Mouse (Mus musculus): ENCODE data around the gene Crxos. TPM values are rescaled to one million over a fixed set of nuclear protein-coding genes. Genes with fewer than 3 reads are reported as not detected.

The Crxos gene
- polyA plus RNA-seq, 1 experiment from 2014 or later = not detected

DNA sequence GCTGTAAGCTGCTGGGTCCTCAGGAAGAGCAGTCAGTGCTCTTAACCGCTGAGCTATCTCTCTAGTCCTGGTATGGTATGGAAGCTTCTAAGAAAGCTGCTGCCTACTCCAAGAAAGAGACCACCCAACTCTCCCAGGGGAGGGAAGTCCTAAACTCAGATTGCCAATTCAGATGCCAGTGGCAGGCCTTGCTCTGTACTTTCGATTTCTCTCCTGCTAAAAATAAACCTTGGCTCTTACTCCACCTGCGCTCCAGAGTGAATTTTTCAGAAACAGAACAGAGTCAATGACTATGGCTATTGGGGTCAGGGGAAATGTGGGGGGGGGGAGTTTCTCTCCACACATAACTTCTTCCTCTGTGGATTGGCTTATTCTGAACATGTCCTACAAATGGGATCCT lies 49.2 kb downstream of the Crxos start:
- H3K4me3 ChIP-seq (ENCODE audit: low read depth, low read length) = no peak overlapping the region
- H3K27me3 ChIP-seq (replicated peaks; ENCODE audit: control insufficient read depth, insufficient read depth, low read length) = no peaks in the 10 kb centered on the region
- H3K36me3 ChIP-seq (ENCODE audit: control insufficient read depth, insufficient read depth, low read length) = peaks cover 9% of the 10 kb centered on the region
- H3K4me2 ChIP-seq (ENCODE audit: low read length) = no peak overlapping the region
- H3K9ac ChIP-seq (ENCODE audit: low read length) = no peak overlapping the region
- ATAC-seq = no peak
- H3K27ac ChIP-seq (ENCODE audit: low read depth, low read length) = no peak overlapping the region
- 87% methylated on average over 3 of the region's 3 CpGs for WGBS
- no peaks in the 10 kb centered on the region for H3K4me1 ChIP-seq (ENCODE audit: control insufficient read depth, insufficient read depth, low read length)
- DNase-seq (ENCODE audit: low spot score) = no peak
- no peaks in the 10 kb centered on the region for H3K9me3 ChIP-seq (replicated peaks; ENCODE audit: control insufficient read depth, low read length)

- H3K9me3 ChIP-seq (replicated peaks; ENCODE audit: control insufficient read depth, low read length) = no peaks in the 10 kb centered on the region
- 67% methylated on average over 16 of the region's 16 CpGs for WGBS
- H3K27me3 ChIP-seq (replicated peaks; ENCODE audit: control insufficient read depth, insufficient read depth, low read length) = no peaks in the 10 kb centered on the region
- peaks cover 30% of the 10 kb centered on the region for H3K36me3 ChIP-seq (ENCODE audit: control insufficient read depth, insufficient read depth, low read length)
- H3K4me1 ChIP-seq (ENCODE audit: control insufficient read depth, insufficient read depth, low read length) = no peaks in the 10 kb centered on the region
- H3K27ac ChIP-seq (ENCODE audit: low read depth, low read length) = no peak overlapping the region
- no peak overlapping the region for H3K4me2 ChIP-seq (ENCODE audit: low read length)
- H3K4me3 ChIP-seq (ENCODE audit: low read depth, low read length) = no peak overlapping the region
- no peak for ATAC-seq
- H3K9ac ChIP-seq (ENCODE audit: low read length) = no peak overlapping the region
- DNase-seq (ENCODE audit: low spot score) = no peak
Observed at GRCm38 (mm10) chr7:15933437-15934359, 51.3 kb downstream of the Crxos start.

GRCm38 (mm10) chr7:15937491-15937890 lies 55.1 kb downstream of the Crxos start:
- DNase-seq (ENCODE audit: low spot score) = no peak
- H3K4me1 ChIP-seq (ENCODE audit: control insufficient read depth, insufficient read depth, low read length) = no peaks in the 10 kb centered on the region
- WGBS = 90% methylated on average over 5 of the region's 5 CpGs
- no peak overlapping the region for H3K27ac ChIP-seq (ENCODE audit: low read depth, low read length)
- H3K36me3 ChIP-seq (ENCODE audit: control insufficient read depth, insufficient read depth, low read length) = peaks cover 68% of the 10 kb centered on the region
- no peak for ATAC-seq
- H3K4me2 ChIP-seq (ENCODE audit: low read length) = no peak overlapping the region
- no peaks in the 10 kb centered on the region for H3K9me3 ChIP-seq (replicated peaks; ENCODE audit: control insufficient read depth, low read length)
- no peaks in the 10 kb centered on the region for H3K27me3 ChIP-seq (replicated peaks; ENCODE audit: control insufficient read depth, insufficient read depth, low read length)
- no peak overlapping the region for H3K4me3 ChIP-seq (ENCODE audit: low read depth, low read length)
- no peak overlapping the region for H3K9ac ChIP-seq (ENCODE audit: low read length)

GRCm38 (mm10) chr7:15938621-15939020 lies 56.2 kb downstream of the Crxos start:
- DNase-seq (ENCODE audit: low spot score) = no peak
- Histone ChIP-seq H3K27me3 (replicated peaks; ENCODE audit: control insufficient read depth, insufficient read depth, low read length) (no peaks in the 10 kb centered on the region), H3K9me3 (replicated peaks; ENCODE audit: control insufficient read depth, low read length) (no peaks in the 10 kb centered on the region), H3K4me1 (ENCODE audit: control insufficient read depth, insufficient read depth, low read length) (no peaks in the 10 kb centered on the region), H3K36me3 (ENCODE audit: control insufficient read depth, insufficient read depth, low read length) (peaks cover 79% of the 10 kb centered on the region), H3K4me3 (ENCODE audit: low read depth, low read length) (no peak overlapping the region), H3K4me2 (ENCODE audit: low read length) (no peak overlapping the region), H3K27ac (ENCODE audit: low read depth, low read length) (no peak overlapping the region), H3K9ac (ENCODE audit: low read length) (no peak overlapping the region)
- ATAC-seq = no peak
- 100% methylated on average over 3 of the region's 3 CpGs for WGBS

DNA sequence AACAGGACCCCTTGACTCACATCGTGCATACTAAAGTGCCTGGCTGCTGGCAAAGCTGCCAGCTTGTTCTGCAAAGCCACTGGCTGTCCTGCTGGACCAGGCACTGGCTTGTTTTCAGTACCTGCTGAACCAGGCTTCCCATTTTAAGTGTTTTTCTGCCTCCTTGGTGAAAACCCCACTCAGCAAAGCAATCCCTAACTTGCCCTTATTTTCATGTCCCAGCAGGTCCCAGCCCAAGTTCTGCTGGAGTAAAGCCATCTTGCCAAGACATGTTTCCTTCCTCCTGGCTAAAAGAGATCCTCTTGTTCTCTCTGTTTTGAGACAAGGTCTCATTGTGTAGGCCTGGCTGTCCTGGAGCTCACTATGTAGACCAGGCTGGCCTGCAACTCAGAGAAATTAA lies 61.9 kb downstream of the Crxos start:
- no peak for ATAC-seq
- H3K27ac ChIP-seq (ENCODE audit: low read depth, low read length) = no peak overlapping the region
- no peak overlapping the region; the same call in none of the 2 replicates for H3K4me2 ChIP-seq (ENCODE audit: low read length)
- H3K9me3 ChIP-seq (replicated peaks; ENCODE audit: control insufficient read depth, low read length) = no peaks in the 10 kb centered on the region
- no peak overlapping the region for H3K4me3 ChIP-seq (ENCODE audit: low read depth, low read length)
- WGBS = 86% methylated on average over 1 of the region's 1 CpGs
- no peak for DNase-seq (ENCODE audit: low spot score)
- no peaks in the 10 kb centered on the region for H3K27me3 ChIP-seq (replicated peaks; ENCODE audit: control insufficient read depth, insufficient read depth, low read length)
- no peak overlapping the region for H3K9ac ChIP-seq (ENCODE audit: low read length)
- H3K36me3 ChIP-seq (ENCODE audit: control insufficient read depth, insufficient read depth, low read length) = peaks cover 52% of the 10 kb centered on the region
- H3K4me1 ChIP-seq (ENCODE audit: control insufficient read depth, insufficient read depth, low read length) = peaks cover 6% of the 10 kb centered on the region

GRCm38 (mm10) chr7:15945211-15945610 lies 62.8 kb downstream of the Crxos start:
- no peak for DNase-seq (ENCODE audit: low spot score)
- Histone ChIP-seq H3K27me3 (replicated peaks; ENCODE audit: control insufficient read depth, insufficient read depth, low read length) (no peaks in the 10 kb centered on the region), H3K36me3 (ENCODE audit: control insufficient read depth, insufficient read depth, low read length) (peaks cover 43% of the 10 kb centered on the region), H3K9ac (ENCODE audit: low read length) (peak overlapping the region; percentile 71), H3K27ac (ENCODE audit: low read depth, low read length) (no peak overlapping the region), H3K4me2 (ENCODE audit: low read length) (peak overlapping the region; percentile 61), H3K4me1 (ENCODE audit: control insufficient read depth, insufficient read depth, low read length) (peaks cover 6% of the 10 kb centered on the region), H3K4me3 (ENCODE audit: low read depth, low read length) (peak overlapping the region; percentile 67), H3K9me3 (replicated peaks; ENCODE audit: control insufficient read depth, low read length) (no peaks in the 10 kb centered on the region)
- ATAC-seq = peak; percentile 1; the same call in 1 of the 2 replicates
- WGBS = 9% methylated on average over 8 of the region's 8 CpGs

DNA sequence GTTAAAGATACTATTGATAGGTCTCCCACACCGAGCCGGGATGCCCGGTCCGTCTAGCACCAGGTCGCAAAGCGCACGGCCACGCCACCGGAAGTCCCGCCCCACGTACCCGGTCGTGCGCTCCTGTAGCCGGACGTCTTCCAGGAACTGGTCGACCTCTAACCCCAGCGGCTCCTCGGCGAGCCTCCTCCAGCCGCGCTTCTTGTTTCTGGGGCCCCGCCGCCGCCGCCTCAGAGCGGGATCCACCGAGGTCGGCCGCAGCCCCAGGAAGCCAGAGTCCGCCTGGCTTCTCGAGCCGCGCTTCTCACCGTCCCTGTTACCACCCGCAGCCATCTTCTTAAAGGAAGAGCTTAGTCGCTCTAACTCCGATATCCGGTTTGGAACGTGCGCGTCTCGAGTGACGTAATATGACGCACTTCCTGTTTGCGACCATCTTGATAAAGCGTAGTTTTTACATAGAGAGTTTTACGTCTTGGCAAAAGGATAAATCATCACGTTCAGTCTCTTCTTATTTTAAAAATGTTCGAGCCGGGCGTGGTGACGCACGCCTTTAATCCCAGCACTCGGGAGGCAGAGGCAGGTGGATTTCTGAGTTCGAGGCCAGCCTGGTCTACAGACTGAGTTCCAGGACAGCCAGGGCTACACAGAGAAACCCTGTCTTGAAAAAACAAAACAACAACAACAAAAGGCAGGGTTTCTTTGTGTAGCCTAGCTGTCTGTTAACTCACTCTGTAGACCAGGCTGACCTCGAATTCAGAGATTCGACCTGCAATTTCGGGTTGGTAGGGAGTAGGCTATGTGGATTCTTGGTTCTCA lies 63.5 kb downstream of the Crxos start, which contains the start of gene Nop53:
Nop53 (minus strand) TSS at position 354 of the 816 bp plus-strand sequence.
- ATAC-seq (peak; percentile 96), DNase-seq (ENCODE audit: low spot score) (peak; percentile 99)
- H3K27me3 ChIP-seq (replicated peaks; ENCODE audit: control insufficient read depth, insufficient read depth, low read length) = no peaks in the 10 kb centered on the region
- H3K4me3 ChIP-seq (ENCODE audit: low read depth, low read length) = peak within 1 kb of the TSS; percentile 67
- peaks cover 36% of the 10 kb centered on the region for H3K36me3 ChIP-seq (ENCODE audit: control insufficient read depth, insufficient read depth, low read length)
- H3K9me3 ChIP-seq (replicated peaks; ENCODE audit: control insufficient read depth, low read length) = no peaks in the 10 kb centered on the region
- H3K27ac ChIP-seq (ENCODE audit: low read depth, low read length) = peak within 1 kb of the TSS; percentile 88
- H3K9ac ChIP-seq (ENCODE audit: low read length) = peak within 1 kb of the TSS; percentile 71
- H3K4me1 ChIP-seq (ENCODE audit: control insufficient read depth, insufficient read depth, low read length) = peaks cover 6% of the 10 kb centered on the region
- 2% methylated on average over 59 of the region's 59 CpGs for WGBS
- H3K4me2 ChIP-seq (ENCODE audit: low read length) = peak within 1 kb of the TSS; percentile 61

GRCm38 (mm10) chr7:15947653-15948260 lies 65.3 kb downstream of the Crxos start:
- H3K27ac ChIP-seq (ENCODE audit: low read depth, low read length) = no peak overlapping the region
- H3K27me3 ChIP-seq (replicated peaks; ENCODE audit: control insufficient read depth, insufficient read depth, low read length) = no peaks in the 10 kb centered on the region

More at GRCm38 (mm10) chr7:15947653-15948260, 65.3 kb downstream of the Crxos start:
- ATAC-seq (no peak), DNase-seq (ENCODE audit: low spot score) (no peak)
- H3K4me3 ChIP-seq (ENCODE audit: low read depth, low read length) = no peak overlapping the region
- H3K4me2 ChIP-seq (ENCODE audit: low read length) = no peak overlapping the region
- no peak overlapping the region for H3K9ac ChIP-seq (ENCODE audit: low read length)
- H3K36me3 ChIP-seq (ENCODE audit: control insufficient read depth, insufficient read depth, low read length) = peaks cover 18% of the 10 kb centered on the region
- peaks cover 6% of the 10 kb centered on the region for H3K4me1 ChIP-seq (ENCODE audit: control insufficient read depth, insufficient read depth, low read length)
- WGBS = 39% methylated on average over 4 of the region's 4 CpGs
- no peaks in the 10 kb centered on the region for H3K9me3 ChIP-seq (replicated peaks; ENCODE audit: control insufficient read depth, low read length)

Data from forebrain, embryonic 14.5 days (tissue).